Mouse (Mus musculus) brain, adult 2 months (tissue): Measurements from ENCODE around the gene Gm17617.
A peak's percentile ranks its signal among the peaks of the same experiment; 100 is the strongest.

Source experiments
- DNase-seq: peaks from one replicate; pipeline ENCODE4 v3.0.0; 2011; ENCODE audit warnings: low read depth, low spot score

Gm17617 gene

DNA sequence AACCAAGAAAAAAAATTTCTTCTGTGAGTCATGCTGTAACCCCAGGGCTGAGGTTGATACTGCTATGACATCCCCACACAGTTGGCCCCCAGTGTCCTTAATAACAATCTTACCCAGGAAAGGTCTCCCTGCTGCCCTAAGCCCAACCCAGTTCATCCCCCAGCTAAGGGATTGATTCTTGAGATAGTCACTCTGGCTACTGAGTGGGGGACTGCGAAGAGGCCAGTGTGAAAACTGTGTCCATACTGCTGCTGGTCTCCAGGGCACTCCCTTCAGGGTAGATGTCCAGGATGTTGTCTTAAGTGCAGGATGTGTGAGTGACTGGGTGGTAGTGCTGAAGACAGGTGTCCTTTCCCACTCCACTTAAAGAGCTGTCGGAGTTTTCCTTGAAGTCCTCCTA lies at the start of gene Gm17617:
Gene Gm17617, minus strand, starts transcription at position 101 of the 400 bp plus-strand sequence.
- no peak for DNase-seq

DNA sequence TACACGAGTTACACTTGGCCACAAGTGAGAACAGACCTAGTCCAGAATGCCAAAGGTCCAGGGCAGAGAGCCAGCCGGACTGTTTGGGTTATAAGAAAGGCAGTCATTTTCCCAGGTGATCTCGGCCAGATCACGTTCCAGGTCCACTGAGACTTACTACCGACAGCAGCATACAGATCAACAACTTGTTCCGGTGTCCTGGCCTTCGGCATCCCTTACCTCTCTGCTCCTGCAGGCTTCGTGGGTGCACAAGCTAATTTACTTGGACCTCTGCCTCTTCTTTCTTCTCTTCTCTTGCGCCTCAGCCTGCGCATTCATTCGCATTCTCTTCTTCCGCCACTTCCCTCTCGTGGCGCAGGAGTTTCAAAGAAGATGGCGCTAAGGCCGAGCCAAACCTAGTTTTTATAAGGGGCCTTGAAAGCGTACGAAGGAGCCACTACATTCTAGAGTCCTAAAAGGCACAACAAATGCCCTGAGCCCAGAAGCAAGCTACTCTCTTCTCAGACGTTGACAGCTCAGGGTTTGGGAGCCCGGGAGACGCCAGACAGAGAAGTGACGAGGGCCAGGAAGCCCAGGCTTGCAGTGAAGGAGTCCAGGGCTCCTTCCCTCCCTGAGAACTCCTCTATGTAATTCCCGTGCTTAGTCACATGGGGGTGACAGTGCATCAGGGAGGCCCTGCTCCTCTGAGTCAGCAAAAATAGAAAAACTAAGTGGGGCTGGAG lies 49.0 kb upstream of the Gm17617 start:
- DNase-seq: peak; percentile 94

DNA sequence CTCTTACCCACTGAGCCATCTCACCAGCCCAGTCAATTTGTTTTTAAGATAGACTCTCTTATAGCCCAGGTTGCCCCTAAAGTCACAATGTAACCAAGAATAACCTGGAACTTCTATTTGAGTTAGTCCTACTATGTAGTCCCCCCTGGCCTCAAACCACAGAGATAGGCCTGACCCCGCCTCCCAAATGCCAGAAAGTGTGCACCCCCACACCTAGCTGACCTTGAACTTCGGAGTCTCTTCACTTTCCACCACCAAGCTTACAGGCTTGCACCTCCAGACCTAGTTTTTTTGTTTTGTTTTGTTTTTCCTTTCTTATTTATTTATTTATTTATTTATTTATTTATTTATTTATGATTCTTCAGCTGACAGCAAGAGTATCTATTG lies 48.4 kb upstream of the Gm17617 start:
- DNase-seq: no peak

DNA sequence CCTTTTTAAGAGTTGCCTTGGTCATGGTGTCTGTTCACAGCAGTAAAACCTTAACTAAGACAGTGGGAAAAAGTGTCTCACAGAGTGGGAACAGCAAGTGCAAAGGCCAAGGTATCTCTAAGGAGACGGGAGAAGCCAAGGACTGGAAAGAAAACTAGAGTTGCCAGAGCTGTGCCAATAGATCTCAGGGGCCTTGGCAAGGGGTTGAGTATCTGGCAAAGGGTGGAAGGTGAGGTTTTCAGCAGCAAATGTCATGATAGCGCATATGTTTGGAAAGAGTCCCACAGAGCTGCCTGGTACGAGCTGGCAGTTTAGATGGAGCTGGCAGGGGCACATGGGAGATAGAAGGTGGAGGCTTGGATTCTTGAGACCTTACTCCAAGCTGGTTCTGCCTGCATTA lies 46.2 kb upstream of the Gm17617 start:
- DNase-seq: peak; percentile 59

DNA sequence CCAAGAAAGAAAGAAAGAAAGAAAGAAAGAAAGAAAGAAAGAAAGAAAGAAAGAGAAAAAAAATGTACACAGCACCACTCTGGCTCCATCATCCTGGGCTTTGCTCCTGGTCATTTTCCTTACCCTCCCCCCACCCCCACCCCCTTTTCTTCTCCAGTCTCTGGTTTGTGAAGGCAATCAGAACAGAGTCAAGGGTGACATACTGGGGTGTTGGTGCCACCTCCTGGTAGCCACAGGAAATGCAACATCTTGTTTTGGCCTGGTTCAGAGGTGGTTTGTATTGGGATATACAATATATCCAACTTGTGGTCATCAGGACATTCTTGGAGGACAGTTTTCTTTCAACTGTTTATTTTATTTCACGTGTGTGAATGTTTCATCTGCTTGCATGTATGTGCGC lies 45.2 kb upstream of the Gm17617 start:
- peak; percentile 87 for DNase-seq

DNA sequence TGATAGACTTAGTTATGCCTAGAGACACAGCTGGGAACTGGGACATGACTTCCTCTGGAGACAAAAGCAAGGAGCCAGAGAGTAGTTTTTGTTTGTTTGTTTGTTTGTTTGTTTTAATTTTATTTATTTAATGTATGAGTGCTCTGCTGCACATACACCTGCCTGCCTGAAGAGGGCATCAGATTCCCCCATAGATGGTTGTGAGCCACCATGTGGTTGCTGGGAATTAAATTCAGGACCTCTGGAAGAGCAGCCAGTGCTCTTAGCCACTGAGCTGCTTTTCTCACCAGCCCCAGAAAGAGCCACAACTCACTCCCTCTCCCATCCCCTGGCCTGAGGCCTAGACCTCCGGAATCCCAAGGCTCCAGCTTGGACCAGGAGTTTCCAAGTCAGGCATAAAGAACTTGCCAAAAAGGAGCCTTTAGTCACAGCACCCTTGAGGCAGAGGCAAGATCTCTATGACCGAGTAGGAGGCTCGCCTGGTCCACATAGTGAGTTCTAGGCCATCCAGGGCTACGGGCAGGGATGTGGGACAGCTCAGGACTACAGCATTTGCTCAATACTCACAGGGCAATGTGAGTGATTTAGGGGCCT lies 44.7 kb upstream of the Gm17617 start:
- no peak for DNase-seq

DNA sequence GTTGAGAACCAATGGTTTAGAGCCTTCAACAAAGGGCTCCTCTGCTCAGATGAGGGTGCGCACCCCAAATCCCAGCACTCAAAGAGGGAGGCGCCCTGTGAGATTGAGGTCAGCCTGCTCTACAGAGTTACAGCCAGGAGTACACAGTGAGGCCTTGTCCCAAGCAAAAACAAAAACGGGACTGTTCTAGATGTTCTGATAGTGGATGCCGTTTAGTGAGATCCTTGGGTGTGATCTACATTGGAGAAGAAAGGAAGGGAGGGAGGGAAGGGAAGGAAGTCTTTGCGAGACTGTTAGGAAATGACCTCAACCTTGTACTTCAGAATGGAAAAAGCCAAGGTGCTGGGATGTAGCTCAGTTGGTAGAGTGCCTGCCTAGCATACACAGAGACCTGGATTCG lies 42.9 kb upstream of the Gm17617 start:
- DNase-seq: peak; percentile 74

DNA sequence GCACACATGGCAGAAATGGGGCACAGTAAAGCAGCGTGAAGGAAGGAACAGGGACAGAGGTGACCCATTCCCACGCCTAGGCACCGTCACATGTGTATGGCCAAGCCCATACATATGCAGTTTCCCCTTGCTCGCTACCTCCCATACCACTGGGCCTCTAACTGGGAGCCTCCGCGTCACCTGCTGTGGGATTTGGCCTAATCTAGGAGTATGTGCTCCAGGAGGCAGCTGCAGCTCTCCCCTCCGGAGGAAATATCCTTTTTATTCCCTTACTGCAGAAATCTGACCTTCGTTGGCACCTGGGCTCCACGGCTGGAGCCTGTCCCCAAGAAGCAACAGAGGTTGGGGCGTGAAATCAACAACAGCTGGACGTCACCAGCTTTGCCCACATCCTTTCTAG lies 41.0 kb upstream of the Gm17617 start:
- no peak for DNase-seq

DNA sequence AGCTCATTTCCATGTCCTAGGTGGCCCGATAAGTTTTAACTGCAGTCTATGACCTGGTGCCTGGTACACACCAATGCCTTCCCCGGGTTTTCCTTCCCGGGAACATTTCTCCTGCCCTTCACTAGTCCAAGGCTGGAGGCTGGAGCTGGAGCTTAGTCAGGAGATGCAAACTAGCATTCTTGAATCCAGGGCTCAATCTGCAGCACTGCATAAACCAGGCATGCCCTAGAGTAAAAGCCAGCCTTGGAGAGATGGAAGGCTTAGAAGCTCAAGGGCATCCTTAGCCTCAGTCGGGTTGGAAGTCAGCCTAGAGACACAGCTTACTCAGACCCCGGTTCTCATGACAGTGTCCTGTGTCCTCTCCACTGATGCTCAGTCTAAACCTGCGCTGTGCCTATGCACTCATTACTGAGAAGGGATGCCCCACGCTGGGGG lies 39.0 kb upstream of the Gm17617 start:
- DNase-seq: no peak

DNA sequence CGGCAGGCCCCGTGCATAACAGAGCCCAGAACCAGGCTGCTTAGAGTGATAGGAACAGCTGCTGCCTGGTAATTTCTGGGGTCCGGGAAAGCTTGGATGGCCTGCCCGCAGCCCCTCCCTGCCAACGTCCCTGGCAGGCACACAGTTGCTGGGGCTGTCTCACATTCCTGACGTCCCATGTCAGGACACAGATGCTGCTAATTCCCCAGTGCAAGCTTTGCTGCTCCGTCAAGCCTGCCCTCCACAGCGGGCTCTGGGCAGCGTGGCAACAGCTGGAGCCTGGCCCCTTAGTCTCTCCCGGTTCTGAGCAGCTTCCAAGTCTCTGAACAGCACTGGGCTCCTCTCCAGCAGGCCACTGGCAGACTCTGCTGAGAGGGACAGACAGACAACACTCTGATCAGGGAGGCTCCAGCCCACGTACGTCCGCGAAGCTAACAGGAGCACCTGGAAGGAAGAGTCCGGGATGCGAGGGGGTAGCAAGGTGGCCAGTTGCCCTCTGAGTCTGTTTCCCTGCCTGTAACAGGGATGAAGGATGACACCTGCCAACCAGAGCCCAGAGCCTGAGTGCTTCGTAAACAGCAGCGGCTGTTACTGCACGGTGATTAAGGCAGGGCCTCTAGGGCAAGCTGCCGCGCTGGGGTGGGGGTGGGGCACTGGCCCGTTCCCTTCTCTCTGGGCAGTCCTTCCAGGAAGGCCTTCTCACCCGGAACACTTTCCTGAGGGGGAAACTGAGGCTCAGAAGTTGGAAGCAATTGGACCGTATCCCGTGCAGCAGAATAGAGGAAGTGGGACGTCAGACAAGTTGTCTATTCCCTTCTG lies 38.4 kb upstream of the Gm17617 start:
- peak; percentile 86 for DNase-seq

DNA sequence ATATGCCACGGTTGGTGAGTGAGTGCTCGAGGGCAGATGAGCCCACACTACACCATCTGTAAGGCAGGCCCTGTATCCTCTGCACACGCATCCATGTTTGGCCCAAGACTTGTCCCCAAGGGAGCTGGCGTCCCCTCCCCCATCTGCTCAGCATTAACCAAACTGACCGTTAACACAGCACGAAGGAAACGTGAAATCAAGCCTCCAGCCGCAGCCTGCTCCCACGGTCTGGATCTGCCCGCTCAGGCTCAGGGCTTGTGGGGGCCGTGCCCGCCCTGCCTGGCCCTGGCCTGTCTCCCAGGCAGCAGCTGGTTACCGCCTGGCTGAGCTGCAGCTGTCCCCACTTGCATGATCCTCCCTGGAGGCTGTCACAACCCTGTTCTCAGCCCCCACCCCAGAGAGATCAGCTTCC lies 35.6 kb upstream of the Gm17617 start:
- DNase-seq: peak; percentile 85

DNA sequence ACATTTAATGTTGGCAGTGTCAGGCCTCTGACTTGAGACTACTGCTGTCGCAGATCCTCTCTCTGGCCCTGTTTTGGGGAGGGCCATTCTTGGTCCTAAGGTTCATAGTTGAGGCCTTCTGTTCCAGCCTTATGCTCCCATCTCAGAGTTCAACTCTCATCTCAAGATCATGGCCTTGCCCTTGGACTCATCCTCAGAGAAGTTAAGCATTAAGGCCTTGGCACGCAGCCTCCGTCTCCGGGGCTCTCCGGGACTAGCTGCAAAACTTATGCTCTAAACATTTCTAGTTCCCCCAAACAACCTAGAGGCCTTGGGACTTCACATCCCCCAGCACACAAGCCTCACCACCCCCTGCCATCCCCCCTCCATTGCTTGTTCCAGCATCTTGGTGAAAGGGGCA lies 34.9 kb upstream of the Gm17617 start:
- no peak for DNase-seq

DNA sequence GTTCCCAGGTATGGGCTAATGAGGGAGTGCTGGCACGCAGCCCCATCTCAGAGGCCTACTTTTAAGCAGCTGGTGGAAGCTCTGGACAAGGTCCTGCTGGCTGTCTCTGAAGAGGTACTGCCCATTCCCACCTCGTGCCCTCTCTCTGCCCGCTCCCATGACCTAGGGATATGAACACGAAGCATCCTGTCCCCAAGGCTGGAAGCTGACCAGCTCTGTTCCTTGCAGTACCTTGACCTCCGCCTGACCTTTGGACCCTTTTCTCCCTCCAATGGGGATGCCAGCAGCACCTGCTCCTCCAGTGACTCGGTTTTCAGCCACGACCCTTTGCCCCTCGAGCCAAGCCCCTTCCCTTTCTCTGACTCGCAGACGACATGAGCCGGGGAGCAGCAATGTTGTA lies 34.5 kb upstream of the Gm17617 start:
- no peak for DNase-seq

DNA sequence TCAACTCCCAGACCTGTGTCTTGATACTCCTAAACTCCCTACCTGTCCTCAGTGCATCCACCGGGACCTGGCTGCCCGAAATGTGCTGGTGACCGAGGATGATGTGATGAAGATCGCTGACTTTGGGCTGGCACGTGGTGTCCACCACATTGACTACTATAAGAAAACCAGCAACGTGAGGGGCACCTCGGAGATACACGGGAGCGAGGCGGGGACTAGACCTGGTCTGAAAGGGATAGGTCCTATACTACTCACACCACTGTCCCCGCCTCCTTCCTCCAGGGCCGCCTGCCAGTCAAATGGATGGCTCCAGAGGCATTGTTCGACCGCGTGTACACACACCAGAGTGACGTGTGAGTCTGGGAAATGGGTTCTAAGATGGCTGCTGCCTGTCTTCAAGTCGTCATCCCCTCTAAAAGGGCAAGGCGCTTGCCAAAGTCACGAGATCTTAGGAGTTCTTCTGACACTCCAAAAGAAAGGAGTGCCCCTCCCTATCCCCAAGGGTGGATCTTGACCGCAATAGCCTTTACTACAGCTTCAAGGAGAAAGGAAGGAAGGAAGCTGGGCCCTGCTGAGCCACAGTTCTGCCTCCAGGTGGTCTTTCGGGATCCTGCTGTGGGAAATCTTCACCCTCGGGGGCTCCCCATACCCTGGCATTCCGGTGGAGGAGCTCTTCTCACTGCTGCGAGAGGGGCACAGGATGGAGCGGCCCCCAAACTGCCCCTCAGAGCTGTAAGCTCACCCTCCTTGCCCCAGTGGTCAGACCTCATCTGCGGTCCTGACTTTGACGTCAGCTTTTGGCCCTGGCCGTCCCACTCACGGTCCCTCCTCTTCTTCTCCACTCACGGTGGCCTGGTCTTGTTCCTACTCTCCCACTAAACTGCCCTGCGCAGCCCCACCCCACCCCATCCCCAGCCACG lies 33.7 kb upstream of the Gm17617 start:
- DNase-seq: no peak

DNA sequence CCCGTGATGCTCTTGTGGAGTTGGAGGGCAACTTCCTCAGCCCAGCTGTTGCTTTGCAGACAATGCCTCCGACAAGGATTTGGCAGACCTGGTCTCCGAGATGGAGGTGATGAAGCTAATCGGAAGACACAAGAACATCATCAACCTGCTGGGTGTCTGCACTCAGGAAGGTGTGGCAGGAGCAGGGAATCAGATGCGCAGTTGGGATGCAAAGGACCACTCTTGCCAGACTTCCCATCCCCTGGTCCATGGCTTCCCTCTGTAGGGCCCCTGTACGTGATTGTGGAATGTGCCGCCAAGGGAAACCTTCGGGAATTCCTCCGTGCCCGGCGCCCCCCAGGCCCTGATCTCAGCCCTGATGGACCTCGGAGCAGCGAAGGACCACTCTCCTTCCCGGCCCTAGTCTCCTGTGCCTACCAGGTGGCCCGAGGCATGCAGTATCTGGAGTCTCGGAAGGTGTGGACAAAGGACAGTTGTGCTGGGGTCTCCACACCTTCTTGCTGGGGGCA lies 32.5 kb upstream of the Gm17617 start:
- no peak for DNase-seq

DNA sequence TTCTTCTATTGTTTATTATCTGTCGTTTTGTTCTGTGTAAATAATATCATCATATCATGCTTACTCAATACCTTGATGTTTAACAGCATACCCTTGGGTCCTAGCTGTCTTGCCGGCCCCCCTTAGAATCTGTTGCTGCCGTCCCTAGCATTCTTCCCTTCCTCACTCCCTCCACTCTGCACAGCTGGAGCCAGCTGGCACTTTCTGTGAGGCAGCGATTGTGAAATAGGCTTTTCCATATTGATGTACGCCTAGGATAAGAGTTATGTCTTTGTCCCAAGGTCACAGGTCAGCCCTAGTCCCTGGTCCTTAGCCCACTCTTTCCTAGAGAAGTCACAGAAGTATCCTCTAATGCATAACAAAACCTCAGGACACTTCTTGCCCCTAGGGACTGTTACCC lies 30.2 kb upstream of the Gm17617 start:
- DNase-seq: no peak

DNA sequence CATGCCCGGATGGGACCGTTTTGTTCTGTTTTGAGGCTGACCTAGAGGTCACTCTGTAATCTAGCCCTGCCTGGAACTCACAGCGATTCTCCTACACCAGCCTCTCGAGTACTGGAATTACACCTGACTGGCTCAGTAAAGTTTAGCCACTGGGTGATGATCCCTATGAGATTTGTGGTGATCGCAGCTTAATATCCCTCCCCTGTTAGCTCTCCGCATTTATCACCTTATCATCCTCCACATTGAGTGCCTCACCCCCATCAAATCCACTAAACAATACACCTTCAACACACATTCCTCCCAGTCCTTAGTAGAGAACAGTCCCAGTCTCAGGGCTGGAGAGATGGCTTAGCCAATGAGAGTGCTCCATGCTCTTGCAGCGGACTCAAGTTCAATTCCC lies 29.0 kb upstream of the Gm17617 start:
- DNase-seq: no peak

DNA sequence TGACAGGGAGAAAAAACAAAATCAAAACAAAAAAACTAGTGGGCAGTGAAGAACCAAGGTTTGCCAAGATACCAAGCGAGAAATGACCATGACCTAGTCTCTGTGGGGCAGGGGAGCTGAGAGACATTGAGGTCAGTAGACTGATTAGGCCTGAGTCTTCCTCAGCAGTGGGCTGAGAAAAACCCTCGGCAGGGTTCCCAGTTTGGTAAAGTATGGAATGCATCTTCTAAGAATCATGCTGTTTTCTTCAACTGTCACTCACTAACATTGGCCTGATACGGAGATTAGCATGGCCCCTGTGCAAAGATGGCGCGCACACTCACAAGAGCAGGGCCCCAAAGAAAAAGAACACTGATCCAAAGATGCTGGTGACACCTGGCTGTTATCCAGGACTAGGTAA lies 20.6 kb upstream of the Gm17617 start:
- DNase-seq: no peak

DNA sequence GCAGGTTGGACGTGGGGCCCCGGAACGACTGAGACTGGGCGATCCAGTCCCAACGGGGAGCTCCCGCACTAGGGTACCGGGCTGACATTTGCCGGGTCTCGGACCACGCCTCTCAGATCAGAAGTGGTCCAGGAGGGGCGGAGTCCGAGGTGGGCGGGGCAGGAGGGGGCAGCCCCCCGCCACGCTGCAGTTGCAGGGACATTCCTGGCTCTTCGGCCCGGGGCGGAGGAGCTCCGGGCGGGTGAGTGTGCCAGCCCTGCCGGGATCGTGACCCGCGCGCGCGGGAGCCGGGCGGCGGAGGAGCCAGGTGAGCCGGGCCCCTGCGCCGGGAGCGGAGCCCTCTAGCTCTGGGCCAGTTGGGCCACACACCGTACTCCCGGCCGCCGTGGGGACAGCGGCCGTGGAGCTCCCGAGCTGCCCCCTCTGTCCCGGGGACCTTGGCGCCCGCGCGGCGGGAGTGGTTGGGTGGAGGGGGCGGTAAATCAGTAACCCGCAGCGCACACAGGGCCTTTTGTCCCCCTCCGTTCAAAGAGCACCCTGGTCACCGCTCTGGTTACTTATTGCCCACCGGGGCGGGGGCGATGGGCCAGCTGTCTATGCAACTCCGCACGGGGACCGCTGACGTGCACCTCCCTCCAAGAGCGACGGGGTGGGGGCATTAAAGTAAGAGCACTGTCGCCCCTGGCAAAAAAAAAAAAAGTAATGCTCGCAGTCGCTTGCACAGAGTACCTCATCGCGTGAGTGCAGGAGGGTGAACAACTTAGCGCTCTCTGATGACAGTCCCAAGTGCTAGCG lies 19.5 kb upstream of the Gm17617 start, which contains the start of gene Fgfr4:
Gene Fgfr4, plus strand, starts transcription at position 20 of the 795 bp plus-strand sequence.
- DNase-seq: no peak

DNA sequence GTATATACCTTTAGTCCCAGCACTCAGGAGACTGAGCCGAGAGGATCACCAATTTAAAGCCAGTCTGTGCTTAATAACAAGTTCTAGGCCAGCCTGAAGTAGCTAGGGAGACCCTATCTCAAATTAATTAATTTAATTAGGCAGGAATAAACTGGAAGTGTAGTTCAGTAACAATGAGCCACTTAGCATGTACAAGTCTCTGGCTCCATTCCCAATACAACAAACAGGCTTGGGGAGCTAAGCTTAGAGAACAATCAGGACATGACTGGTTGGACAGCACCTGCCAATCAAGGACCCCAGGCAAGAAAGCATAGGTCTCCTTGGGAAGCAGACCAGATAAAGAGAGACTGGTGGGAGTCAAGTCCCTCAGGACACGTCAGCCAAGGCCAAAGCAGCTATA lies 6.9 kb upstream of the Gm17617 start:
- DNase-seq: no peak

DNA sequence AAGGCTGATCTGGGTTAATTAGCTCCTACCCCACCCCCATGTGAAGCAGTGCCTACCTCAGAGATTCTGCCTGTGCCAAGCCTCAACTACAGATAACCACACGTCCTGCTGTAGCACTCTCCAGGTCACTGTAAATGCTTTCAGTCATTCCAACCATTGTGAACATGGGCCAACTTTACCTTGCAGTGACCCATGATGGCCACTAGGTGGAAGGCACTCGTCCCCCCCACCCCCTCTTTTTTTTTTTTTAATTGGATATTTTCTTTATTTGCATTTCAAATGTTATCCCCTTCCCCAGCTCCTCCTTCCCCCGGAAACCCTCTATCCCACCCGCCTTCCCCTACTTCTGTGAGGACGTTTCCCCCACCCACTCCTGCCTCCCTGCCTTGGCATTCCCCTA lies 2.0 kb upstream of the Gm17617 start:
- peak; percentile 47 for DNase-seq
